Mouse (Mus musculus): ENCODE measurements at regions not wholly inside any gene's neighbourhood (a gene's known extent, or its start where the extent isn't known, plus 50 kb on each side); places are given as distances from the start of the nearest gene placed in this dataset.

GRCm38 (mm10) chr12:8854401-8854800 is 67.1 kb upstream of the Laptm4a start:
- TF ChIP-seq POLR2A (IDR thresholded peaks at IDR 0.05; ENCODE audit: extremely low read depth, insufficient read depth, low read length) (no peak), CTCF (IDR thresholded peaks at IDR 0.05; ENCODE audit: low read depth, low read length) (no peak)

Measured in liver, adult 2 months (tissue).